Mouse (Mus musculus) fat pad, adult 2 months (tissue): ENCODE measurements around the gene Asb16.

Experiments
- DNase-seq: peaks from one replicate; pipeline ENCODE4 v3.0.0-alpha.2; 2011; ENCODE audit warnings: low read depth, low spot score; ENCODE audit errors: extremely low read depth

Gene Asb16

GRCm38 (mm10) chr11:102285095-102285834 lies 16.7 kb downstream of the Asb16 start:
- no peak for DNase-seq

- no peak for DNase-seq
Measured at GRCm38 (mm10) chr11:102287485-102287884, 18.9 kb downstream of the Asb16 start.

- no peak for DNase-seq
Measured at GRCm38 (mm10) chr11:102288027-102288804, 19.7 kb downstream of the Asb16 start.

- DNase-seq = no peak
Measured at GRCm38 (mm10) chr11:102288913-102289312, 20.4 kb downstream of the Asb16 start.

DNA sequence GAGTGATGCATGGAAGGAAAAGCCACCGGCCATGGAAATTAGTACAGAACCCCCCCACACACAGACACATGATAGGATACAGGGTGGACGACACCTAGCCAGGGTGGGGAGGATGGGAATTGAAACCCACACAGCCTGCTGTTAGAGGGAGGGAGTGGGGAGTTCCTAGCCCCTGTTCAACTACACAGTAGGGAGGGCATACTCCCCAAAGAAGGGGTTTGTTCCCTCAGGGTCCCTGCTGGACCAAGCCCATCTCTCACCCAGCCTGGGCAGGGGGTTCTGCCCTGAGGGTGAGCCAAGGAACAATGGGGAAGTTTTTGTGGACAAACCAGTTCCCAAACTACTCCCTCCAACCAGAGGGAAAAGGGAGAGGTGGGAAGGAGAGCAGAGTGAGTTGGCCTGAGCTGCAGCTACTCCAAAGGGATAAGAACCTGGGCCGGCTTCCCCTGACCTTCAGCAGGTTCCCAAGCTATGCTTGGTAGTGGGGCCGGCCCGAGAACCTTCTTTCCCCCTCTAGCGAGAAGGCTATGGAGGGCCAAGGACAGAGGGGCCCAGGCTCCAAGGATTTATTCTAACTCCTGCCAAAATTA lies 21.1 kb downstream of the Asb16 start:
- no peak for DNase-seq

DNA sequence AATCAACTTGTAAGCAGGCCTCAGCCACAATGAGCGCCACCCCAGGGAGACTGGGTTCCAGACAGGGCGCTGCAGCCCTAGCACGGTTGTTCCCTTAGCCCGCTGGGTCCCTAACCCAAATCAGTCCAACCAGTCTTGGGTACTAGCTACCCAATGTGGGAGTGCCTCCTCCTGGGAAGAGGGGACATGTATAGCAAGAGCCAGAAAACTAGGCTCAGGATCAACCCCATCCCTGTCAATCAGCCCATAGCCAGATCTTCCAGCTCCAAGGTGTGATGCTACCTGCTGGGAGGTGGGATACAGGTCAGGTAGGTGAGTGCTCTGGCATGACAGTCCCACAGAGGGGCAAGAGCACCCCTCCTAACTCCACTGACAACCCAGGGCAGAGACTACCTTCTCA lies 21.6 kb downstream of the Asb16 start:
- DNase-seq = no peak

GRCm38 (mm10) chr11:102291051-102291535 lies 22.6 kb downstream of the Asb16 start:
- no peak for DNase-seq

GRCm38 (mm10) chr11:102293971-102294370 lies 25.4 kb downstream of the Asb16 start:
- DNase-seq = no peak

DNA sequence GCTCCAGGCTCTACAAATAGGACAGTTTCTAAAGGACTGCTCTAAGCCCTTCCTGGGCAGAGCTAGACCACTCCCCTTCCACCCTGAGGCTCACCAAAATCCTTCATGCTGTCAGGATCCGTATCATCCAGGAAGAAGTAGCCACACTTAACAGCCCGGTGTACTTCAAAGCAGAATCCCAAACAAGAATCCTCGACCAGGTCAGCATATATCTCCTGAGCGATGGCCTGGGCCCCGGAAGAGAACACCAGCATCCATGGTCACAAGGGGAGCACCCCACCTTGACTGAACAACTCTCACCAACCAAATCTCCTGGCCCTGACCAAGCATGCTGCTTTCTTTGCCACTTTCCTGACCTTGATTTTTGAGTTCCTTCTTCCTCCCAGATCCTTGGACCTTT lies 25.9 kb downstream of the Asb16 start:
- DNase-seq = no peak

DNA sequence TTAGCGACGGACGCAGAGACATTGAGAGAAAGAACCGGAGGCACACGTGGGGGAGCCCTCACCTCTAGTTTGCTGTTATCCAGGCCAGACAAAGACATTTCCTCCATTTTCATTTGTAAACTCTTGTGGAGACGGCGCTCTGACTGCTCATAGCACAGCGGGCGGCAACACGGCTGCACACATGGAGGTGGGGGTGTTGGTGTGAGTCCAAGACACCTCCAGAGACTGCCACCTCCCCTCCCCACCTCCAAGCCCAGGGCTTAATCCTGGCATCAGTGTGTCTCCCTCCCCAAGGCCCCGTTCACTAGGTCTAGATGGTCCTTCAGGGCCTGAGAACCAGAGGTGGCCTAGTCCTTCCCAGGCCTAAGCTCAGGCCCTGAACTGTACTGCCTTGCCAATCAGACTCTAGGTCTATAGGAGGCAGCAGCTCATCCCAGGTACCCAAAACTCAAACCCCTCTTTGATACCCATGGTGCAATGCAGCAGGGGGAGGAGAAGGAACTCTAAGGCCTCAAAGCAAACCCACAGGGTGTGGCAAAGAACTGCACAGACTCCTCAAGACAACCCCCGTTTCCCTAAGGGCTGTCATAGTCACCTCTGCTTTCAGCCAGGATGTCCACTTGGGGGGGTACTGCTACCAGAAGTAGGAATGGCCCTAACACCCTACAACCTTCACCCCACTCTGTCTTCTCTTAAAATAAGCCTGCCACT lies 26.5 kb downstream of the Asb16 start:
- DNase-seq = no peak

DNA sequence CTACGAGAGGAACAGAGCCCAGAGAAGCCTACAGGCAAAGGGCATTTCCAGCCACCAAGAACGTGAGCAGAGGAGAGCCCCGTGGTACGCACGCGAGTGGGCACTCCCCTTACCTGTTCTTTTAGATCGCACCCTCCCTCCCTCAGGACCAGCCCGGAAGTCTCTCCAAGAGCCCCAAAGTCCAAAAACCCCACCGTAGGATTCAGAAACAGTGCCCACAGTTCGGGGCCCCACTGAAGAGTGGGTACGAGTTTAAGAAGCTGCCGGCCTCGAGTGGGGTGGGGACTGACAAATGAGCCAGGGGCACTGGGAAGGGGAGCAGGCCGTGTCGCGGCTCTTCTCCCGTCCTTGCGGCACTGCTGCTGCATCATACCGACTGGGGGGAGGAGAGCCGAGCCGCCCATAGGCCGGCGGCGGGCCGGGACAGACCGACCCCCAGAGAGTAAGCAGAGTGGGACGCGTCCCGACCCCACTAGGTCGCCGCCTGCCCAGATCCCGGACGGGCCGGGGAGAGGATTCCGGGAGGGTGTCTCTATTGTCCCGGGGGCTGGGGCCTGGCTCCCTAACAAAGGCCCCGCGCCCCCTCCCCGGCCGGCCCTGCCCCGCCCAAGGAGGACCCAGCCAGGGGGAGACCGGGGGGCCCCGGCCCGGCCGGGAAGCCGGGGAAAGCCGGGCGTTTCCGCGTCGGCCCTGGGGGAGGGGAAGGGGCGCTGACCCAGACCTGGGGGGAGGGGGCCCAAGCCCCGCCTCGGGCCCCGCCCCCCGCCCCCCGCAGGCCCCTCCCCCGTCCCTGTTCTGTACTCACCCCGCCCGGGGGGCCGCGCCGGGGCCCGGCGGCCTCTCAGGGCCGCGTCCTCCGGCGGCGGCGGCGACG lies 27.3 kb downstream of the Asb16 start:
- DNase-seq = no peak

DNA sequence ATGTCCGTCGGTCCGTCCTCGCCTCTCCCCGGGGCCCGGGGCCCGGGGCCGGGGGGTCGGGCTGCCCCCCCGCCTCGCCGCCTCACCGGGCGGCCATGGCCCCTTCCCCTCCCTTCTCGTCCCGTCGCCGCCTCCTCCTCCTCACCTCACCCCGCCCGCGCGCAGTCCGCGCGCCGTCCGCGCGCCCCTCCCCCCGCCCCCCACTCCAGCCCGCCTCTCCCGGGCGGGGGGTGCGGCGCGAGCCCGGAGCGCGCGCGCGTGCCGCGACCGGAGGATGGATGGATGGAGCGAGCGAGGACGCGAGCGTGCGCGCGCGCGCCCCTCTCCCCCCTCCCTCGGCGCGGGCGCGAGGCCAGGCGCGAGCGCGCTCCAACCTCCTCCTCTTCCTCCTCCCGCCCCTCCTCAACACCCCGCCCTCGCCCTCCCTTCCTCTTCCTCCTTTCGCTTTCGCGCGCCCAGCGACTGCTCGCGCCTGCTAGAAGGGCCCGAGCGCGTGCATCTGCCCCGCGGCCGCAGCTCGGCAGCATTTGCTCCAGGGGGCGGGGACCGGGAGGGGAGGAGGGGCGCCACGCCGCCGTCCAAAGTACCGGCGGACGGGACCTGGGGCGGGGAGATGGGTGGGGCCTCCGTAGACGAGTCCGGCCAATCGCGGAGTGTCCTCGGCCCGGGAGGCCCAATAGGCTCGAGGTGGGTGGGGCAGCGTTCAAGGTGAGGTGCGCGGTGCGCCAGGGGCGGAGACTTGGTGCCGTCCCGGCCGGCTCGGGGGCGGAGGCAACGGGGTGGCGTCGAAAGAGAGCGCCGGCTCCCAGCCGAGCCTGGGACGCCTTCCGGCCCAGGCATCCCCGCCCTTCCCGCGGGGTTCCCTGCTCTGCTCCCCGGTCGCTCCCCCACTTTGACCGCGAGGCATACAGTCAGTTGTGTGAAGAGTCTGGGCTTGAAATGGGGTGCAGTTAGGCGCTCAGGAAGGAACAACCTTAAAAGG lies 28.2 kb downstream of the Asb16 start, which contains the start of gene Atxn7l3:
TSS of gene Atxn7l3 (minus strand) at position 141 of the 982 bp plus-strand sequence.
- DNase-seq = no peak

GRCm38 (mm10) chr11:102297577-102298556 lies 29.3 kb downstream of the Asb16 start:
- no peak for DNase-seq

GRCm38 (mm10) chr11:102299839-102300238 lies 31.3 kb downstream of the Asb16 start:
- DNase-seq = no peak

GRCm38 (mm10) chr11:102304141-102304540 lies 35.6 kb downstream of the Asb16 start:
- no peak for DNase-seq

GRCm38 (mm10) chr11:102305359-102305758 lies 36.8 kb downstream of the Asb16 start:
- no peak for DNase-seq

DNA sequence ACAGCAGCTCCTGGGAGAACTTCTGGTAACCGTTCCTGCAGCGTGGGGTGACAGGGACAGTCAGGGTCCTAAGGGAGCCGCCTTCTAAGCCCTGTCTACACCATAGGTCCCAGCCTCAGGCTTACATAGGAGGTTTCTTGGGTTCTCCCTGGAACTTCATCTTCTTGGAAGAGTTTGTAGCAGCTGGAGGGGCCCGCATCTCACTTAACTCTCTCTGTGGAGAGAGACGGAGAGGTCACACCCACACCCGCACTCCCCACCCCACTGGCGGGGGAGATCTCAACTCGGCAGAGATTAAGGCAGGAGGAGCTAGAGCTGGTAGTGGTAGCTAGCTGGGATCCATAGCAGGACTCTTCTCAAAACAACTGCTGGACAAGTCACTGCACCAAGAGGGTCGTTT lies 39.6 kb downstream of the Asb16 start:
- DNase-seq = no peak

- no peak for DNase-seq
Measured at GRCm38 (mm10) chr11:102308979-102309378, 40.4 kb downstream of the Asb16 start.
